Mouse (Mus musculus) hindbrain, embryonic 14.5 days (tissue): ENCODE measurements around the gene Gadd45b. TPM values are rescaled to one million over a fixed set of nuclear protein-coding genes. Genes with fewer than 3 reads are reported as not detected.

Experiments
- ATAC-seq: fragments of 200-750 bp; cut with Nextera tagmentation; 2 replicates; pipeline ENCODE4 v1.8.0; 2017; ENCODE audit warnings: moderate number of reproducible peaks, mild to moderate bottlenecking, moderate TSS enrichment, moderate library complexity; ENCODE audit not compliant: low FRiP score
- DNase-seq: peaks from one replicate; pipeline ENCODE4 v3.0.0-alpha.2; 2015; ENCODE audit warnings: low spot score
- H3K27ac ChIP-seq: fragments of 300-500 bp; sonication (generic); 2 replicates; pipeline ENCODE4 v1.5.1; 2014; ENCODE audit warnings: mild to moderate bottlenecking, moderate library complexity
- H3K27me3 ChIP-seq: fragments of 300-500 bp; sonication (generic); 2 replicates; pipeline ENCODE4 v1.6.1; 2014; ENCODE audit warnings: mild to moderate bottlenecking, low read length, mixed read lengths; ENCODE audit not compliant: control insufficient read depth, insufficient read depth
- H3K36me3 ChIP-seq: fragments of 300-500 bp; sonication (generic); replicated peaks from 2 replicates; pipeline ENCODE4 v1.6.1; 2014; ENCODE audit not compliant: control insufficient read depth, insufficient read depth
- H3K4me1 ChIP-seq: fragments of 300-500 bp; sonication (generic); replicated peaks from 2 replicates; pipeline ENCODE4 v1.6.1; 2014; ENCODE audit warnings: antibody characterized with exemption, low read length, mixed read lengths; ENCODE audit not compliant: control insufficient read depth, insufficient read depth
- H3K4me2 ChIP-seq: fragments of 300-500 bp; sonication (generic); replicated peaks from 2 replicates; pipeline ENCODE4 v1.6.1; 2014; ENCODE audit warnings: mild to moderate bottlenecking, moderate library complexity
- H3K4me3 ChIP-seq: fragments of 300-500 bp; sonication (generic); replicated peaks from 2 replicates; pipeline ENCODE4 v1.5.1; 2014; ENCODE audit warnings: mild to moderate bottlenecking, low read length
- H3K9ac ChIP-seq: fragments of 300-500 bp; sonication (generic); 2 replicates; pipeline ENCODE4 v1.6.1; 2014
- H3K9me3 ChIP-seq: fragments of 300-500 bp; sonication (generic); 2 replicates; pipeline ENCODE4 v1.6.1; 2016; ENCODE audit warnings: low read length; ENCODE audit not compliant: control insufficient read depth
- WGBS: fragments of 180-500 bp; shearing (Covaris S2); extraction: QIAGEN DNeasy Blood & Tissue Kit; methylation state at CpG from one replicate; pipeline ENCODE4 v1.1.7; 2014; 5-methylcytosine and 5-hydroxymethylcytosine counted together
- polyA plus RNA-seq: library from polyadenylated mRNA; unstranded; fragments of >200 nt; fragmentation: Nextera tagmentation; extraction: Ambion mirVana; gene quantifications from 2 replicates; pipeline ENCODE4 v1.2.1, GENCODE M21; 2014

The Gadd45b gene
- polyA plus RNA-seq, 1 experiment from 2014 or later = 8.0 TPM

DNA sequence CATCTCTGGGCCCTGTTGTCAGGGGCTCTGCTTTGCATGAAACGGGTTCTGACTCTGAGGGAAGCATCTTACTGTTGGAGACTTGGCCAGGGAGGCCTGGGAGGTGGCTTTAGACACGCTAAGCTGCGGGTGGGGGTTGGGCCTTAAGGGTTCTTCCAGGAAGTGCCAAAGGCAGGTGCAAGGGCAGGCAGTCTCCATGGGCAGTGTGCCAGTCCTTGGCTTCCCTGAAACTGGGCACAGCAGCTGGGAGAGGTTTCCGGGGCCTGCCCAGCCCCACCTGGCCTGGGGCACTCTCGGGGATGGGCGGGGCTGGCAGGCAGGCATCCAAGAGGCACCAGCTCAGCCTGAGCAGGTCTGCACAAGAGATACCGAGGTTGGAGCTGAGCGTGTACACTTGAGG is 7.8 kb downstream of the Gadd45b start:
- peaks cover 48% of the 10 kb centered on the region for H3K27me3 ChIP-seq
- ATAC-seq (no peak), DNase-seq (no peak)
- H3K27ac ChIP-seq = peak overlapping the region; percentile 38; the same call in 1 of the 2 replicates
- no peaks in the 10 kb centered on the region for H3K9me3 ChIP-seq
- WGBS = 28% methylated on average over 8 of the region's 8 CpGs
- H3K4me2 ChIP-seq = no peak overlapping the region
- no peak overlapping the region for H3K4me3 ChIP-seq
- H3K36me3 ChIP-seq = no peaks in the 10 kb centered on the region
- H3K4me1 ChIP-seq = peaks cover 60% of the 10 kb centered on the region
- H3K9ac ChIP-seq = no peak overlapping the region

GRCm38 (mm10) chr10:80938831-80939550 is 9.1 kb downstream of the Gadd45b start:
- peaks cover 34% of the 10 kb centered on the region for H3K27me3 ChIP-seq
- H3K9me3 ChIP-seq = no peaks in the 10 kb centered on the region
- H3K4me1 ChIP-seq = peaks cover 49% of the 10 kb centered on the region
- H3K27ac ChIP-seq = peak overlapping the region; percentile 28; the same call in 1 of the 2 replicates
- H3K4me2 ChIP-seq = peak overlapping the region; percentile 57
- WGBS = 11% methylated on average over 15 of the region's 15 CpGs
- H3K4me3 ChIP-seq = peak overlapping the region; percentile 25
- H3K9ac ChIP-seq = peak overlapping the region; percentile 46
- ATAC-seq (0 out of 2 replicates have a peak, but pooled peaks have one; percentile 42), DNase-seq (no peak)
- H3K36me3 ChIP-seq = no peaks in the 10 kb centered on the region

- H3K4me2 ChIP-seq = peak overlapping the region; percentile 57
- H3K9ac ChIP-seq = peak overlapping the region; percentile 46
- H3K27ac ChIP-seq = peak overlapping the region; percentile 28; the same call in 1 of the 2 replicates
- no peaks in the 10 kb centered on the region for H3K9me3 ChIP-seq
- H3K4me1 ChIP-seq = peaks cover 49% of the 10 kb centered on the region
- no peaks in the 10 kb centered on the region for H3K36me3 ChIP-seq
- DNase-seq (peak; percentile 77), ATAC-seq (peak; percentile 36)
- peaks cover 28% of the 10 kb centered on the region for H3K27me3 ChIP-seq
- H3K4me3 ChIP-seq = peak overlapping the region; percentile 25
- WGBS = 5% methylated on average over 28 of the region's 28 CpGs
Observed at GRCm38 (mm10) chr10:80939671-80940070, 9.8 kb downstream of the Gadd45b start.

DNA sequence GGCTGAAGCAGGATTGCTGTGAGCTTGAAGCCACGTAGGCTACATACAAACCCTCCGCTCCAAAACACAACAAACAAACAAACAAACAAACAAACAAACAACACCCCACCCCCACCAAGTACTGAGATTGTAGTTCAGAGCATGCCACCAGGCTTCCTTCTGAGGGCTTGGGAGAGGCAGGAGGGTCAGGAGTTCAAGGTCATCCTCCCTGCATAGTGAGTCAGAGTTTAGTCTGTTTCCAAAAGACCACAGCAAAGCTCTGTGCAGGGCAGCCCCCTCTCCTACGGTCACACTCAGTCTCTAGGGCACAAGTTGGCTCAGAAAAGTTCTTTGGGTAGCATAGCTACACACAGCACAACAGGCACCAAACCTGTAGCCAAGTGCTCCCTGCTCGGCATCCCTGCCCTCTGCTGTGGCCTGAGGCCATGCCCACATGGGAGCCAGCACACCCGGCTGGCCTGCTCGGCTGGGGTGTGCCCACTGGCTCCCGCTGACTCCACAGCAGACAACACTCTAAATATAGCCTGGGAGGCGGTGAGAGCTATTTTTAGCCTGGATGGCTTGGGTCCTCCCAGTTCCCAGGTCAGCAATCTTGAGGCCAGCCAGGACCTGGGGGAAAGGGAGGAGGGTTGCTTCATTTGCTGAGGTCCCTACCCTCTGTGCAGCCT is 10.6 kb downstream of the Gadd45b start:
- ATAC-seq (no peak), DNase-seq (no peak)
- Histone ChIP-seq H3K27me3 (peaks cover 20% of the 10 kb centered on the region; the same call in 1 of the 2 replicates), H3K4me1 (peaks cover 46% of the 10 kb centered on the region), H3K4me3 (peak overlapping the region; percentile 25; the same call in 1 of the 2 replicates), H3K4me2 (peak overlapping the region; percentile 57), H3K27ac (peak overlapping the region; percentile 28; the same call in 1 of the 2 replicates), H3K36me3 (no peaks in the 10 kb centered on the region), H3K9me3 (no peaks in the 10 kb centered on the region), H3K9ac (peak overlapping the region; percentile 46; the same call in 1 of the 2 replicates)
- WGBS = 47% methylated on average over 8 of the region's 8 CpGs

- Histone ChIP-seq H3K4me3 (no peak overlapping the region), H3K36me3 (no peaks in the 10 kb centered on the region), H3K4me2 (no peak overlapping the region), H3K27ac (no peak overlapping the region), H3K27me3 (peaks cover 17% of the 10 kb centered on the region; the same call in 1 of the 2 replicates), H3K4me1 (peaks cover 41% of the 10 kb centered on the region), H3K9ac (no peak overlapping the region), H3K9me3 (no peaks in the 10 kb centered on the region)
- ATAC-seq (no peak), DNase-seq (no peak)
- WGBS = 88% methylated on average over 2 of the region's 2 CpGs
Observed at GRCm38 (mm10) chr10:80940988-80941347, 11.1 kb downstream of the Gadd45b start.

- Histone ChIP-seq H3K27ac (no peak overlapping the region), H3K36me3 (no peaks in the 10 kb centered on the region), H3K9ac (no peak overlapping the region), H3K27me3 (no peaks in the 10 kb centered on the region; the same call in 1 of the 2 replicates), H3K4me2 (no peak overlapping the region), H3K9me3 (no peaks in the 10 kb centered on the region), H3K4me3 (no peak overlapping the region), H3K4me1 (peaks cover 25% of the 10 kb centered on the region)
- no peak for DNase-seq
- 66% methylated on average over 8 of the region's 8 CpGs for WGBS
- ATAC-seq = no peak
Observed at GRCm38 (mm10) chr10:80942919-80943318, 13.0 kb downstream of the Gadd45b start.

DNA sequence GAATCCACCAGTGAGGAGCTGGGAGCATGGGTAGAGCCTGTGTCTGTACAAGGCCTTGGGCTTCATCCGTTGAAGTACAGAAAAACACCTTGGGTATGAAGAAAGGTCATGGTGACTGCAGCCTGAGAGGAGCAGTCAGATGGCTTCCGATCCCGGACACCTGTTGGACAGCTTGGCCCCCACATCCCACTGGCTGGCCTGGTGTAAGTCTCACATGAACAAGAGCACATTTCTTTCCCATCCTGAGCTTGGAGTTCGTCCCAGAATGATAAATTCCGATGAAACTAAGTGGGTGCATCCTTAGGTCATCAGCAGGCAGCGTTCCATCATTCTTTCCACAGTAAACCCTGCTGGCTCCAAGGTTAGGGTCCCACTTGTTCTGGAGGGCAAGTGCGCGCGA is 13.8 kb downstream of the Gadd45b start:
- Histone ChIP-seq H3K4me3 (no peak overlapping the region), H3K9me3 (no peaks in the 10 kb centered on the region), H3K27ac (no peak overlapping the region), H3K4me2 (no peak overlapping the region), H3K4me1 (peaks cover 17% of the 10 kb centered on the region), H3K36me3 (no peaks in the 10 kb centered on the region), H3K9ac (no peak overlapping the region), H3K27me3 (no peaks in the 10 kb centered on the region)
- DNase-seq (no peak), ATAC-seq (no peak)
- WGBS = 85% methylated on average over 9 of the region's 9 CpGs

- WGBS = 79% methylated on average over 5 of the region's 5 CpGs
- Histone ChIP-seq H3K9ac (no peak overlapping the region), H3K36me3 (no peaks in the 10 kb centered on the region), H3K27ac (no peak overlapping the region), H3K4me2 (no peak overlapping the region), H3K4me1 (peaks cover 12% of the 10 kb centered on the region; the same call in 1 of the 2 replicates), H3K27me3 (no peaks in the 10 kb centered on the region), H3K4me3 (no peak overlapping the region), H3K9me3 (no peaks in the 10 kb centered on the region)
- no peak for ATAC-seq
- no peak for DNase-seq
Observed at GRCm38 (mm10) chr10:80944231-80944630, 14.4 kb downstream of the Gadd45b start.

DNA sequence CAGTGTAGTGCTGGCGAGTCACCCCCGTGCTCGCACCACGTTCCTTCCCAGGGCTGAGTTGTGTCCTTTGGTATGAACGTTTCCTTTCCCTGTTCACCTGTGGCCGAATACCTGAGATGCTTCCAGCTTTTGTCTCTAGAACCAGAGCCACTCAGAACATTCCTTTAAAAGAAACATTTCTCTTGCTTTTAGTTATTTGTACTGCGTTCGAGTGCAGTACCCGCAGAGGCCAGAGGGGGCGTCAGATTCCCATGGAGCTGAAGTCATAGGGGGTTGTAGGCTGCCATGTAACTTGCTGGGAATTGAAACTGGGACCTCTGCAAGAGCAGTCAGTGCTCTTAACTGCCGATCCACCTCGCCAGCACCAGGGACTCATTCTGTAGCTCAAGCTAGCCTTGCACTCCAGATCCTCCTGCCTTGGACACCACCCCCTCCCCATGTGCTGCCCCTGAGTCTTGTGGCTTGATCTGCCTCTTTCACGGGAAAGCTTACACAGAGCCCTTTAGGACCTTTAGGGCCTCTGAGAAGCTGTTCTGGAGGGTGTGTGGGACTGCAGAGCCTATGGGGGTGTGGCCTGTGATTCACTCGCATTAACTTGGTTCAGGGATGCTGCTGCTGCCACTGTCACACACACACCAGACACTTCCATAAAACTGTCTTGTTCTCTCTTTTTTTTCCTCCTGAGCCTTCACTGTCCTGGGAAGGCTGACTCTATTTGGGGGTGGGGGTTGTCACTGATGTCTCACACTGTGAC is 17.0 kb downstream of the Gadd45b start:
- no peak overlapping the region for H3K9ac ChIP-seq
- DNase-seq (no peak), ATAC-seq (no peak)
- no peaks in the 10 kb centered on the region for H3K4me1 ChIP-seq
- no peak overlapping the region for H3K4me3 ChIP-seq
- H3K27me3 ChIP-seq = no peaks in the 10 kb centered on the region
- no peak overlapping the region for H3K4me2 ChIP-seq
- H3K9me3 ChIP-seq = no peaks in the 10 kb centered on the region
- no peak overlapping the region for H3K27ac ChIP-seq
- no peaks in the 10 kb centered on the region for H3K36me3 ChIP-seq
- WGBS = 66% methylated on average over 14 of the region's 14 CpGs
